Mouse (Mus musculus) gastrocnemius, postnatal 10 days (tissue): ENCODE measurements at regions not wholly inside any gene's neighbourhood (a gene's known extent, or its start where the extent isn't known, plus 50 kb on each side); places are given as distances from the start of the nearest gene placed in this dataset.

Source experiments
- DNase-seq: peaks from one replicate; pipeline ENCODE4 v3.0.0; 2021; ENCODE audit warnings: mixed read lengths

DNA sequence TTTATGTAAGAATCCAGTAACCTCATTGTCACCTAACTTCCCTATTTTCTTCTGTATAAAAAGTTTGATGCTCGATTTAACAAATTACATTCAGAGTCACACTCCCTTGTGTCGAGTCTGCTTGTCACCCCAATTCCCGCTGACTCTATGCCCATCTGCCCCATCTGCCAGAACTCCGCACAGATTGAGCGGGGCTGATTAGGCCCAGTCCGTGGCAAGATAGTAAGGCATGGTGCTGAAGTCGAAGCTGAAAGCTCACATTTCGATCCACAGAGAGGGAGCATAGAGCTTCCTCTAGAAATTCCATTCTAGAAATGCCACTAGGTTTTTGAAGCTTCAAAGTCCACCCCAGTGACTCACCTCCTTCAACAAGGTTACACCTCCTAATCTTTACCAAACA lies 210.7 kb upstream of the Akirin2 start:
- no peak for DNase-seq

GRCm38 (mm10) chr4:34371281-34372032 lies 179.3 kb upstream of the Akirin2 start:
- no peak for DNase-seq

DNA sequence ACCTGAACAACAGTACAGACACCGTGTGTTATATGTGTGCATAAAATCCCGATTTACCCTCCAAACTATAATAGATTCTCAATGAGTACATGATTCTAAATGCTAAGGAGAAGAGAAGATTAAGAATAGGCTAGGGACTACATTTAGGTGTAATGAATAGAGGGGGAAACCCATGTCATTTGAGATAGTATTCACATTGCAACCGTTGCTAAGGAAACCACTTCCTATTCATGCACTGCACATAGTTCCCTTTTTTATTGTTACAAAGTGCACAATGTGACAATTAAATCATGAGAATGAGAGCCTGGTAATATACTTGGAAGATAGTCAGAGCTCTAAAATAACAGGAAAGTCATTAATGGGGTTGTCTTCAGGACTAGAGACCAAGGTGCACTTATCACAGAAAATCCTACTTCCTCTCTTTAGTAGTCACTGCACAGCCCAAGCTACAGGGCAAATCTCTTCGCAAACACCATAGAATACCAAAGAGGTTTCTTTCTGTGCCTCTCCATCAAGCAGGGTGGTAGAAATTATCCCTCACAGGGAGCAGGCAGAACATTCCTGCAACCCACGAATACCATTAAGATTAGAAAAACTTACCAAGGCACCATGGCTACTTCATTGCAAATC lies 164.3 kb upstream of the Akirin2 start:
- no peak for DNase-seq

DNA sequence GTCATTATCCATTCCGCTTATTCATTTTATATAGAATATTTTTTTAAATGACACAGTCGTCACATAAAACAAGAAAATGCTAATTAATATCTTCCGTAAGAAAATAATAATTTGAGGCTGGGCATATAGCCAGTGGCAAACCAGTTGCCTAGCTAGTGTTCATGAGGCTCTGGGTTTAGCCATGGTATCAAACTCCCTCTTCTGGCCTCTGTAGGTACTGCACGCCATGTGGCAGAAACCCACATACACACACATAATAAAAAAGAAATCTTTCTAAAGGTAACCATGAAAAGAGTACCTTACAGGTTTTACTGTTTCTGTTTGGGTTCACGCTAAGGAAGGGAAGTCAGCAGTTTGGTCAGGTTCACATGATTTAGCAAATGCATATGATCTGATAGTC lies 159.2 kb upstream of the Akirin2 start:
- DNase-seq = no peak

DNA sequence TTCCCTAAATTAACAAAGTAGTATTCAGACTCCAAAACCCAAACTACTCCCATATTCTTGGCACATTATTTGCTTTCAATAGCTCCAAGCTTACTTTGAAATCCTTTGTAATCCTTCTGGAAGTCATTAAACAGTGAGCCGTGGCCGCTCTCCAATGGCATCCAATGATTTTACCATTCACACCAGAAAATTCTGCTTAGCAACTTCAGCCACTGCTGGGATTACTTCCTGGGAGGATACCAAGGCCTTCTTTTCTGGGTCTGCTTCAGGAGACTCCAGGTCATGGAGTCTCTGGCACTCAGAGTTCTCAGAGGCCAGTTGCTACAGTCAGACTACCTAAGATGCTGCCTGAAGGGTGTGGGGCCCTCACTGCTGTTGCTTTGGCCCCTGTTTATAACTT lies 147.7 kb upstream of the Akirin2 start:
- peak; percentile 57 for DNase-seq

DNA sequence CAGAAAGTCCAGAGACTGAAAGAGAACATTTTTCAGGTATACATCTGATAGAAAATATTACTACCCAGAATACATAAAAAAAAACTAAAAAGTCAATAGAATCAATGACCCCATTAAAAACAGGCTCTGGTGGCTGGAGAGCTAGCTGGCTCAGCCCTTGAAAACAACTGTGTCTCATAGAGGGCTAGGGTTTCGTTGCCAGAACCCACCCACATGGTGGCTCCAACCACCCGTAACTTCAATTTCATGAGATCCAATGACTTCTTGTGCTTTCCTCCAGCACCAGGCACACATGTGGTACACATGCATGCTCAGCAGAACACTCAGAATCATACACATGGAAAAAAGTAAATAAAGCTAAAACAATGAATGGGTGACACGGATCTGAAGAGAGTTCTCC lies 143.6 kb upstream of the Akirin2 start:
- no peak for DNase-seq

DNA sequence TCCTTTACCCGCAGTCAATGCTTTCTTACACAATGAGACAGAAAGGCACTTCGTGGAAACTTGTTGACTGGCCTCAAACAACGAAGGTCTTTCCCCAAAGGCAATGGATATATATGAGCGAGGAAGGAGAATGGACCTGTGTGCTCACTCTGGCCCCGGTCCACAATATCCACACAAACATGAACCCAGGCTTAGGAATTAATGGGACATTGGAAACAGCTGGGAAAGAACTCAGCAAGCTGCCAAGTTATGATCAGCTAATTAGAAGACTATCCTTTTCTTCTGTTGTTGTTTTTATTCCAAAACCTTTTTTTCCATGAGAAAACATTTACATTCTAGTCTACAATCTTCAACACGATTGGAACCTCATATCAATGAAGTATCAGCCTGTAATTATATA lies 129.8 kb upstream of the Akirin2 start:
- DNase-seq = no peak

- DNase-seq = no peak
Observed at GRCm38 (mm10) chr4:34424131-34424646, 126.5 kb upstream of the Akirin2 start.

- DNase-seq = no peak
Observed at GRCm38 (mm10) chr4:34429003-34429402, 121.7 kb upstream of the Akirin2 start.

- no peak for DNase-seq
Observed at GRCm38 (mm10) chr4:34429456-34430235, 121.1 kb upstream of the Akirin2 start.

DNA sequence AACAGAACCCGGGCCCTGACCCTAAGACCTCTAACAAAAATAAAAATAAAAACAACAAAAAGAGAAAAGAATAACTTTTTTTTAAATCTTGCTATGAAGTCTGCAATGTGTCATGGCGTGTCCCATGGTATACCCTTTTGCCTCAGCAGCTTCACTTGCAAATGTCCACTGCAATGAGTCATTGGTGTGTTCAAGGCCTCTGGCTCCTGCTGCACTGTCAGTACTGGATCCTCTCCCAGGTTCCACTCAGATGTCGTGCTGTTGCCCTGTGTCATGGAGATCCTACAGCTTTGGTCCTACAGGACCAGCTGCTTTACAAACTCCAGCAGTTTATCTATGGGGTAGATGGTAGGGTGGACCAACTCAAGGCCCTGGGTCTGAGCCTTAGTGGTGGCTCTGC lies 113.4 kb upstream of the Akirin2 start:
- no peak for DNase-seq

- DNase-seq = no peak
Observed at GRCm38 (mm10) chr4:34449582-34449981, 101.2 kb upstream of the Akirin2 start.

DNA sequence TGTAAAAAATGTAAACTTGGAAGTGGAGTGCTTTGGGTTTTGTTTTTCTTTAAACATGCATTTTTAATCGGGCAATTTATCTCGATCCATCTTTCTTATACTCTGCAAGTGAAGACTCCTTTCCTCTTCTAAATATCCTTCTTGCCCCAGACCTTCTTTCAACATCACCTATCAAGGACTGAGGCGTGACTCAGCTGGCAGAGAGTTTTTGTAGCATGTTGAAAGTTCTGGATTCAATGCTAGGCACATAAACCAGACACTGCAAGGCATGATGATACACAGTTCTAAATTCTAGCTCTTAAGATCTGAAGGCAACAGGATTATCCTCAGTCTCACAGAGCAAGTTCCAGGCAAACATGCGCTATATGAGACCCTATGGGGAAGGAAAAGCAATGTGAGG lies 88.1 kb upstream of the Akirin2 start:
- no peak for DNase-seq

DNA sequence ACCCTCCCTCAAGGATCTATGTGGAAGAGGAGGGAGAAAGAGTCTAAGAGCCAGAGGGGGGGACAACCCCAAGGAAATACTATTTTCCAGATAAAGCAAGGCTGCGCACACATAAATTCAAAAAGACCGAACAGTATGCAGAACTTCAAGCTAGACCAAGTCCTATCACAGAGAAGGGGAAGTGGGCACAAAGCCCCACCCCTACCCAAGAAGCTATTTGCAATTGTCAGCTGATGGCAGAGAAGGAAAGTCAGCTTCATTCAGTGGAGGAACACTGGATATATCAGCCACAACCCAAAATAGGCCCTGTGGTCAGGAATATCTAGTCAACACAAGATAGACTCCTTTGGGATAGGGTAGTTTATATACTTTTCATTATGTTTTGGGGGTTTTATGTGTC lies 84.9 kb upstream of the Akirin2 start:
- DNase-seq = no peak

DNA sequence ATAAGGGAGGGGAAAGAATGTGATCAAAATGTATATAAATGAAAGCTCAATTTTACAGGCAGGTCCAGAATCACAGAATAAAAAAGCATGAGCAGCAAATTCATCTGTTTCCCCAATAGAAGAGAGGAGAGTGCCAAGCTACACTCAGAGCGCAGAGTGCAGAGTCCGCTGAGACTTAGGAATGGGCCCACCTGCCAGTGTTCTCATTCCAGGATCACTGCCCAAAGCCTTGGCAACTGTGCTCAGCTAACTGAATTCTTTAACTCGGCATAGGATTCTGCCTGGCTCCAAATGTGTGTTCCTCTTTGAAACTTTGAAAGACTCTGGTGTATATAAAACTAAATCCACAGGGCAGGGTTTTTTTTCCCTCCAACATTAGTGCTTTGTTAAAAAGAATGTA lies 84.4 kb upstream of the Akirin2 start:
- DNase-seq = peak; percentile 12

- DNase-seq = no peak
Observed at GRCm38 (mm10) chr4:34468096-34468495, 82.6 kb upstream of the Akirin2 start.

- no peak for DNase-seq
Observed at GRCm38 (mm10) chr4:34475792-34476448, 74.8 kb upstream of the Akirin2 start.

GRCm38 (mm10) chr4:34484273-34484672 lies 66.5 kb upstream of the Akirin2 start:
- DNase-seq = no peak

DNA sequence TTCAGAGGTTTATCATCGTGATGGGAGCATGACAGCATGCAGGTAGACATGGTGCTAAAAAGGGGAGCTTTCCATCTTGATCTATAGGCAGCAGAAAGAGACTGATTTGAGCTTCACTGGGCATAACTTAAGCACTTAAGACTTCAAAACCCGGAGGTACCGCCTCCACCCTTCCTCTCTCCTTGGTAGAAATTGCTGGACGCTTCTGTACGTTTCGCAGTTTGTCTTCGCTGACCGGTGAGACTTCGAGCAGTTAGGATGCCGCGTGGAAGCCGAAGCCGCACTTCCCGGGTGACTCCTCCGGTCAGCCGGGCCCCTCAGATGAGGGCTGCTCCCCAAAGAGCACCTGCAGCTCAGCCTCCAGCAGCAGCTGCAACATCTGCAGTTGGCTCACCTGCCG lies 65.2 kb upstream of the Akirin2 start:
- DNase-seq = no peak

GRCm38 (mm10) chr4:34494961-34495723 lies 55.6 kb upstream of the Akirin2 start:
- no peak for DNase-seq

DNA sequence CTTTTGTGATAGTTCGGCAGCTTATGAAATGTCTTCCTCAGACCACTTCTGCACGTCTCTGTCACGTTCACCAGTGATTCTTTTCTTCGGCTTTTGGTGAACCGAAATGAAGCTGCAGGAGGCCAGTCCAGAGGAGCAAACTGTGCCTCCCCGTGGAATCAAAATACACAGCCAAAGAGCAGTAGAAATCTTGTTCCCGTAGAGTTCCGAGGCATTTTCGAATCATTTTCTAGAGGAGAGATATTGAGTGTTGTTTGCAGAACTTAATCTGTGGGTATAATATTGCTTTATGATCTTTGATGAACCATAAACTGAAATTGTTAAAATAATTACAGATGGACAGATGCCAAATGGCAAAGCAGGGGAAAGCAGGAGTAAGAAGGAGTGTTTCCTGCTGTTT lies 52.4 kb upstream of the Akirin2 start:
- no peak for DNase-seq

DNA sequence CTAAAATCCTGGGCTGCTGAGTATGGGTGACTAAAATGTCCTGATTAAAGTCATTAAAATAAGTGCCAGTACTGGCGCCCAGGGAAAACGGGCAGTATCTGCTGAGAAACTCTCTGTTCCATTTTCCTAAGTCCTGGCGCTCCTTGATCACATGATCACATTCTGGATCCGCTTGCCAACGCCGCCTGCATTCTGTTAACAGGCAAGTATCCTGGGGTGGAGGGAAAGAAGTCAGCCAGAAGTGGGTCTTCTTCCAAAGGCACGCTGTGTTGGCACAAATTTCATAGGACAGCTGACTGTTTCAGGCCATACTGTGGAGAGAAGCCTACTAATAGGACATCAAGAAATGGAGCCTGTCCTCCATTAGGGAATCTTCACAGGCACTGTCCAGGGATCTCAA lies 52.0 kb upstream of the Akirin2 start:
- no peak for DNase-seq
